Mouse (Mus musculus) adrenal gland, adult 10 weeks (tissue): ENCODE data around the gene Olfr310. TPM values are rescaled to one million over a fixed set of nuclear protein-coding genes. Genes with fewer than 3 reads are reported as not detected.

Experiments used
- polyA plus RNA-seq: library from polyadenylated mRNA; stranded (reverse); fragments of 350-450 nt; fragmentation: Illumina TruSeq; extraction: RNeasy Lipid Tissue Mini Kit (QIAGEN cat#74804); gene quantifications from one replicate; pipeline ENCODE4 v1.2.3, GENCODE M21; 2014; ENCODE audit warnings: low read depth, low replicate concordance

Gene Olfr310
- polyA plus RNA-seq = not detected

DNA sequence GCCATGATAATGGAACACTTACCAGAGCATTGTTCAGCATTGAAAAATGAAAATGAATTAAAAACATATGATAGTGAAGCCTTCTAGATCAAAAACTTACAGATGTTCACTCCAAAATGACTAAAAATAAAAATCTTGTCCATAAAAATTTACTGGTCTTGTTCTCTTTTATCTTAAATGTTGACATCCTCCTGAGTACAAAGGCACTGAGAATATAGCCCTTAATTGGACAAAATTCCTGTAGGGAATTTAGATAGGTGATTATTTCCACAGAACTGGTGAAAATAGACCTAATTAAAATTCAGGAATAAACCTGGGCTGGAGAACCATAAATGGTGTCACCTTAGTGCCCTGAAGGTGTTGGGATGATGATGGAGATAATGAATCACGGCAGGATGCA, at the start of gene Olfr310:
Gene Olfr310, minus strand, starts transcription at position 101 of the 400 bp plus-strand sequence.

DNA sequence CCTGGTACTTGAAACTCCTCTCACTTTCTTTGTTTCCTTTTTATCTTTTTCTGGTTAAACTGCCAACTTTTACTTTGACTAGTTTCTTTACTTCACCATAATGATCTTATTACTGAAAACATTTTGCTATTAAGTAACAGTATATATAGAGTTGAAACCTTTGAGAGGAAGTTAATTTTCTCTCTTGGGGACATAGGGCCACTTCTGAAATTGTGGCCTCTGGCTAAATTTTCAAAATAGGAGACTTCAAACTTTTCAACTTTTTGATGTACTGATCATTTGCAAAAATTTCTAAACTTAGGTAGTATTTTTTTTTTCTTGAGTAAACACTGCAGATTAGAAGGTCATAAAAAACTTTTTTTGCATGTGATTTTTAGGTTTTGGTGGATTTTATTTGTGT, 48.6 kb upstream of the Olfr310 start, which contains the start of gene Olfr308:
Gene Olfr308, minus strand, starts transcription at position 101 of the 400 bp plus-strand sequence.

DNA sequence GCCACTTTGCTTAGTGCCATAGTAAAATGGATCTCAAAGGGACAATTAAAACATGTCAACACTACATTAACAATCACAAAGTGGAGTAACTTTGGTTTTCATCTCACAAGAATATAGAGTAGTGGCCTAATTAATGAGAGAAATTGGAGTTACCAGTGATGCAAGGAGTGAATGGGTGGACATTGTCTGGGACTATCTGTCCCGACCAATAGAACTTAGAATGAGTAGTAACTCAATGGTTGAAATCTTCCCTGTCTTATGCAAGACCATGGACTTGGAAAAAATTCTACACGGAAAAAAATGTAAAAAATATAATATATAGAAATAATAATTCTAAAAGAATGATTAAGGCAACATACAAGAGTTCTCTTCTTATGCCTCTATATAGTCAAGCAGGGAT, 36.6 kb upstream of the Olfr310 start, which contains the start of gene Olfr309:
Gene Olfr309, minus strand, starts transcription at position 101 of the 400 bp plus-strand sequence.

DNA sequence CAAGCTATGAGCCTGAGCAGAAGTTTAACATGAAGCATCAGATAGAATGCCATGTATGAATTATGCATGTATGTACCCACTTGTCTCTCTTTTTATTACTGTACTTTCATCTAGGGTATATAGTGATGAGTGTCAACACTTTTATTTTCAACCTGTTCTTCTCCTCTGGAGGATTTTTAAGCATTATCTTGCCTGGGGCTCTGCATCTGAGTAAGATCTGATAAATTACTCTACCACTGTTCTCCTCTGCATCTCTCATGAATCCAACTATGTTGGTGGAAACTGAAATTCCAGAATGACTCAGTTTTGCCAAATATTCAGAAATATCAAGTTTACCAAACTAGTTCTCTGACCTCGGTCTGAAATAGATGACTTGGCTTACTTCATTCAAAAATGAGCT, 30.8 kb downstream of the Olfr310 start, which contains the start of gene Vmn2r76:
Gene Vmn2r76, minus strand, starts transcription at position 101 of the 400 bp plus-strand sequence.

Other genes starting within 250 kb of the Olfr310 start
- gene Vmn2r75, start 105.4 kb downstream of the Olfr310 start, polyA plus RNA-seq = not detected
- gene Vmn2r76, start 30.9 kb downstream of the Olfr310 start, polyA plus RNA-seq = not detected
- not detected for gene Olfr309, start 36.5 kb upstream of the Olfr310 start, polyA plus RNA-seq
- not detected for gene Olfr308, start 48.5 kb upstream of the Olfr310 start, polyA plus RNA-seq
- gene Olfr307, start 60.4 kb upstream of the Olfr310 start, polyA plus RNA-seq = not detected
- gene Olfr305, start 89.8 kb upstream of the Olfr310 start, polyA plus RNA-seq = not detected
- gene Olfr304, start 109.5 kb upstream of the Olfr310 start, polyA plus RNA-seq = not detected
- gene Olfr303, start 120.6 kb upstream of the Olfr310 start, polyA plus RNA-seq = not detected
- gene Olfr301, start 126.7 kb upstream of the Olfr310 start, polyA plus RNA-seq = not detected
- not detected for gene Olfr299, start 182.7 kb upstream of the Olfr310 start, polyA plus RNA-seq
- not detected for gene Olfr298, start 215.3 kb upstream of the Olfr310 start, polyA plus RNA-seq
- not detected for gene Olfr297, start 242.8 kb upstream of the Olfr310 start, polyA plus RNA-seq